Mouse (Mus musculus) lung, postnatal 0 days (tissue): Measurements from ENCODE around the gene Spatc1l.

ENCODE experiments used
- CTCF ChIP-seq: IDR thresholded peaks from 2 replicates; pipeline ENCODE4 v1.5.1; 2016; ENCODE audit warnings: antibody characterized with exemption, mild to moderate bottlenecking
- EP300 ChIP-seq: IDR thresholded peaks from 2 replicates; pipeline ENCODE4 v1.6.1; 2016; ENCODE audit warnings: antibody characterized with exemption, mild to moderate bottlenecking, control low read depth

DNA sequence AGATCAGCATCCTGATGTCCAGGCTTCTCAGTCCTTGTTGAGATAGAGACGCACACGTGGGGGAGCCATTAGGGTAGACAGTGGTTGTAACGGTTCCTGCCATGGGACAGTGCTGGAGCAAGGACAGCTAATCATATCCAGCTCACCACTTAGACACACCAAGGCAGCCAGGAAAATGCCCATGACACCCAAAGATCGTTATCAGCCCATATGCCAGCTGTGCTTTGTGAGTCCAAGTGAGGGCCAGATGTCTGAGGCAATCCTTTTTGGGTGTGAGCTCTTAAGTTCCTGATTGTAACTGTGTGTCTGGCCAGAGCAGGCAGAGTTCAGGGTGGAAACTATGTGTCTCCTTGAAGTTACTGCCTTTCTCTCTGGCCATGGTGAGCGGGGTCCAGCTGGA, 8.0 kb upstream of the Spatc1l start:
- no peak for TF ChIP-seq CTCF
- TF ChIP-seq EP300, result no peak
